Mouse (Mus musculus): ENCODE data around the gene Pde5a. TPM values are rescaled to one million over a fixed set of nuclear protein-coding genes. Genes with fewer than 3 reads are reported as not detected.
A peak's percentile ranks its signal among the peaks of the same experiment; 100 is the strongest.

Pde5a gene
- total RNA-seq, 4 experiments from 2014 or later, result 14.3 to 20.3 (median 16.5) TPM

GRCm38 (mm10) chr3:122763768-122764167, 35.0 kb downstream of the Pde5a start:
- no peak for DNase-seq (ENCODE audit: low spot score in 2 of 2)

- no peak for DNase-seq (ENCODE audit: low spot score in 2 of 2)
These were observed 38.2 kb downstream of the Pde5a start for GRCm38 (mm10) chr3:122766930-122767329.

GRCm38 (mm10) chr3:122767841-122768240, 39.1 kb downstream of the Pde5a start:
- no peak for DNase-seq (ENCODE audit: low spot score in 2 of 2)

- no peak for DNase-seq (ENCODE audit: low spot score in 2 of 2)
These were observed 52.7 kb downstream of the Pde5a start for GRCm38 (mm10) chr3:122781417-122781816.

- no peak for DNase-seq (ENCODE audit: low spot score in 2 of 2)
These were observed 55.5 kb downstream of the Pde5a start for GRCm38 (mm10) chr3:122784245-122784644.

- DNase-seq (ENCODE audit: low spot score in 2 of 2), result peak; percentile 13 to 57
These were observed 59.6 kb downstream of the Pde5a start for GRCm38 (mm10) chr3:122788314-122788713.

GRCm38 (mm10) chr3:122789544-122789943, 60.8 kb downstream of the Pde5a start:
- DNase-seq (ENCODE audit: low spot score in 2 of 2), result no peak

- DNase-seq (ENCODE audit: low spot score in 2 of 2), result no peak
These were observed 71.3 kb downstream of the Pde5a start for GRCm38 (mm10) chr3:122800050-122800449.

GRCm38 (mm10) chr3:122800553-122801435, 72.0 kb downstream of the Pde5a start:
- no peak for DNase-seq (ENCODE audit: low spot score in 2 of 2)

GRCm38 (mm10) chr3:122801436-122802221, 72.9 kb downstream of the Pde5a start:
- DNase-seq (ENCODE audit: low spot score in 2 of 2), result no peak

- DNase-seq (ENCODE audit: low spot score in 2 of 2), result peak in 1 of 2 experiments; percentile 22
These were observed 78.6 kb downstream of the Pde5a start for GRCm38 (mm10) chr3:122807313-122807712.

GRCm38 (mm10) chr3:122810090-122810863, 81.5 kb downstream of the Pde5a start:
- no peak for DNase-seq (ENCODE audit: low spot score in 2 of 2)

- no peak for DNase-seq (ENCODE audit: low spot score in 2 of 2)
These were observed 82.2 kb downstream of the Pde5a start for GRCm38 (mm10) chr3:122810986-122811385.

- DNase-seq (ENCODE audit: low spot score in 2 of 2), result peak in 1 of 2 experiments; percentile 59
These were observed 85.8 kb downstream of the Pde5a start for GRCm38 (mm10) chr3:122814531-122814930.

GRCm38 (mm10) chr3:122818282-122818681, 89.5 kb downstream of the Pde5a start:
- DNase-seq (ENCODE audit: low spot score in 2 of 2), result no peak

- no peak for DNase-seq (ENCODE audit: low spot score in 2 of 2)
These were observed 92.0 kb downstream of the Pde5a start for GRCm38 (mm10) chr3:122820700-122821099.

- no peak for DNase-seq (ENCODE audit: low spot score in 2 of 2)
These were observed 99.7 kb downstream of the Pde5a start for GRCm38 (mm10) chr3:122828270-122829058.

GRCm38 (mm10) chr3:122834519-122834918, 105.8 kb downstream of the Pde5a start:
- no peak for DNase-seq (ENCODE audit: low spot score in 2 of 2)

GRCm38 (mm10) chr3:122835097-122835850, 106.5 kb downstream of the Pde5a start:
- no peak for DNase-seq (ENCODE audit: low spot score in 2 of 2)

GRCm38 (mm10) chr3:122837639-122838038, 108.9 kb downstream of the Pde5a start:
- no peak for DNase-seq (ENCODE audit: low spot score in 2 of 2)

Data from left cerebral cortex, adult 8-10 months (tissue).